Comparison of ENCODE assay signal across 7 mouse cellular contexts in the genomic region with DNA sequence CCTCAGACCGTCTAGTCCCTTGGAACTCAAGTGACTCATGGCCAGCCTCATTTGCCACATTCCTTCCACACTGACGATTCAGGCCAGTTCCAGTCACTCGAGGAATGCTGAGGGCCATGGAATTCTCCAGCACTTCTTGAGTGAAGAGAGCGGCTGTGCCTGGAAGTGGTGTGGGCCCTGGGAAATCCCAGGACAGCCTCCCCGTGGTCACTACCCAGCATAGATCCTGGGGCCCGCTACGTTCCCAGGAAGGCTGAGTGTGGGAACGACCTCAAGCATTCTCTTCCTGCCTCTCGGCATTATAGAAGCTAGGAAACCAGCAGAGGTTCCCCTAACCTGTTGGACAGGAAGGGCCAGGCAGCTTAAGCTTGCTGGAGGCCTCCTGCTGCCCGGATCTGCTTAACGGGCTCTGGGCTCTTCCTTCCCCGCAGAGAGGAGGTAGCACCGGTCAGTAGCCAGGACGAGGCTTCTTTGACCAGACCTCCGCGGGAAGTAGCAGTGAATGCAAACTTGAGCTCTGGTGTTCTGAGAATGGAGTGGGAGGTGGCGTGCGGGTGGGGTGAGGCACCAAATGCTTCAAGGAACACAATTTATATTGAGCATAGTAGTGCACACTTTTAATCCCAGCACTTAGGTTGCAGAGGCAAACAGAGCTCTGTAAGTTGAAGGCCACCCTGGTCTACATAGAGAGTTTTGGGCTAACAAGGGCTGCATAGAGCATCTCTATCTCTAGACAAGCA.
DNase-seq lines count a peak whose midpoint lies in the region; ATAC-seq and TF ChIP-seq lines count a peak whose summit lies in the region.

No protein-coding gene starts in this region.

- peak; percentile 48 for DNase-seq in right cerebral cortex, adult 18-20 months
- no peak for DNase-seq in right cerebral cortex, postnatal 4 days
- DNase-seq in left cerebral cortex, postnatal 14 days (ENCODE audit: low spot score in 2 of 2) = peak; percentile 29 to 36
- DNase-seq in naive thymus-derived CD4-positive, alpha-beta T cell, adult 2 months (ENCODE audit: low read depth) = peak; percentile 26
- no peak for DNase-seq in layer of hippocampus, adult 2 months (ENCODE audit: low spot score in 2 of 2)
- DNase-seq in testis, postnatal 14 days (ENCODE audit: low spot score) = no peak

- no peak overlapping the region for H3K27ac ChIP-seq in layer of hippocampus, adult 2 months

- H3K4me3 ChIP-seq in layer of hippocampus, adult 2 months = no peak overlapping the region

- ATAC-seq in erythroblast, adult 5-6 weeks (replicated peaks; ENCODE audit: low FRiP score, poor library complexity, severe bottlenecking) = 0 out of 2 replicates have a peak, but pooled peaks have one; percentile 43

- no peak for TF ChIP-seq CTCF in layer of hippocampus, adult 2 months (conservative IDR thresholded peaks at IDR 0.05)

- intact Hi-C loops in left cerebral cortex, postnatal 14 days (cut with DNase I) = no loop called here

Comparison
In these comparisons a context has a peak if more than half of its experiments do, and no peak if none do; other contexts are left out.
1. DNase-seq: peak in right cerebral cortex, adult 18-20 months (single experiment), left cerebral cortex, postnatal 14 days (2 of 2) and naive thymus-derived CD4-positive, alpha-beta T cell, adult 2 months (single experiment); none in right cerebral cortex, postnatal 4 days (single experiment), layer of hippocampus, adult 2 months (0 of 2) and testis, postnatal 14 days (single experiment).